Mouse (Mus musculus): ENCODE results near the gene Snx3. TPM values are rescaled to one million over a fixed set of nuclear protein-coding genes. Genes with fewer than 3 reads are reported as not detected.

Snx3 gene
- polyA plus RNA-seq, 1 experiment, result 328 TPM

DNA sequence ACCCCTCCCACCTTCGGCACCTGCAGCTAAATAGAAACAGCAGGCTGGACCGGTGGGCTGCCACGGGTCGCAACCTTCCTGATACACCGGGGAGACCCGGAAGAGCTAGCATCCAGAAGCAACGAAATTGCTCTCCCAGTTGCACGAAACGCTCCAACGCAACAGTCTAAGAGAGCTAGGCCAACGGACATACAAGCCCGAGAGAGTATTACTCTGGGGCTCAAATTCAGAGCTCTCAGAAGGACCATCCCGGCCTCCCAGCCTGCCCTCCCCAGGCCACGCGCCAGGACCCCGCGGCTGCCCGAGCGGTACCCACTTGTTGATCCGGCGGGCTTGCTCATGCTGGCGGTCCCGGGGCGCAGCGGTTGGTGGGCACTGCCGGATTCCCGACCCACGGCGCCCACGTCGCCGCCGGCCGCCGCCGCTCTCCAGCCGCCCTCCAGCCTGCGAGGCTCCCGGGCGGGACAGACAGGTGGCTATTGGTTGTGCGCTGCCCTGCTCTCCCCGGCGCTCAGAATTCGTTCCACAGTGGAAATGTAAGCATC, 80.8 kb downstream of the Snx3 start:
- no peaks in the 10 kb centered on the region for H3K4me1 ChIP-seq (ENCODE audit: control insufficient read depth, insufficient read depth, low read length)
- TF ChIP-seq CTCF (IDR thresholded peaks at IDR 0.05; ENCODE audit: low read depth, low read length) (no peak), POLR2A (IDR thresholded peaks at IDR 0.05; ENCODE audit: borderline replicate concordance, low read depth, low read length) (no peak)
- no peak overlapping the region for H3K4me3 ChIP-seq (ENCODE audit: insufficient read depth, low read length)
- H3K27ac ChIP-seq (ENCODE audit: insufficient read depth, low read depth, low read length), result no peak overlapping the region

DNA sequence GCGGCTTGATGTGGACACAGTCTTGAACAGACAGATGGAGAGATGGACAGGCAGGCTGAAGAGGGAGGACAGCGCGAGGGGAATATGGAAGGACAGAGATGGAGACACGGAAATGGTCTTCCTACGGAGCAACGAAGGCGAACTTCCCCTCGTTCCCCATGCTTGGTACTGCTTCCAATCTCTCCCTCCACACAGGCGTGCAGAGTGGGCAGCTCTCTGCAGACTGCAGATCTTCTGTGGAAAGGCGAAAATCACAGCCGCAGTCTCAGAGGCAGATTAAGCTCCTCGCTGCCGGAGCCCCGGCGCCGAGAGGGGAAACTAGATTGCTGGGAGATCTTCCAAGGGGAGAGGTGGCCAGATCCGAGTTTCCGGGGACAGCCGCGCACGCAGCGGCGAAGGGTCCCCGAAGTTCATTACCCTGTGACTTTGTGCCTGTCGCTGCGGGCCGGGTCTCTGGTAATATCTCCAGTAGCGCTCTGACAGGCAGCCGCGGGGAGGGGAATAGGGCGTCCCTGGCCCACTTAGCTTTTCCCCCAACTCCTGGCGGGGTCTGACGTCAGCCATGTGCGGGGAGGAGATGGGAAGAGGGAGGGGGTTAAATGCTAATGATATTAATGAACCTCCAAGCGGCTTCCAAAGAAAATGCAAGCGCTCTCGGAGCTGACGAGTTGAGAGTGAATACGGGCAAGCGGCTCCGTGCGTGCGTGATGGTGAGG, 81.5 kb downstream of the Snx3 start, which contains the start of the genes Nr2e1 and Ostm1:
Nr2e1 (minus strand) TSS at position 476 of the 716 bp plus-strand sequence.
Ostm1 (plus strand) TSS at position 666 of the 716 bp plus-strand sequence.
- Histone ChIP-seq H3K4me3 (ENCODE audit: insufficient read depth, low read length) (no peak within 1 kb of the TSS), H3K4me1 (ENCODE audit: control insufficient read depth, insufficient read depth, low read length) (no peaks in the 10 kb centered on the region), H3K27ac (ENCODE audit: insufficient read depth, low read depth, low read length) (no peak within 1 kb of the TSS)
- TF ChIP-seq POLR2A (IDR thresholded peaks at IDR 0.05; ENCODE audit: borderline replicate concordance, low read depth, low read length), result no peak
- no peak for TF ChIP-seq CTCF (IDR thresholded peaks at IDR 0.05; ENCODE audit: low read depth, low read length)

DNA sequence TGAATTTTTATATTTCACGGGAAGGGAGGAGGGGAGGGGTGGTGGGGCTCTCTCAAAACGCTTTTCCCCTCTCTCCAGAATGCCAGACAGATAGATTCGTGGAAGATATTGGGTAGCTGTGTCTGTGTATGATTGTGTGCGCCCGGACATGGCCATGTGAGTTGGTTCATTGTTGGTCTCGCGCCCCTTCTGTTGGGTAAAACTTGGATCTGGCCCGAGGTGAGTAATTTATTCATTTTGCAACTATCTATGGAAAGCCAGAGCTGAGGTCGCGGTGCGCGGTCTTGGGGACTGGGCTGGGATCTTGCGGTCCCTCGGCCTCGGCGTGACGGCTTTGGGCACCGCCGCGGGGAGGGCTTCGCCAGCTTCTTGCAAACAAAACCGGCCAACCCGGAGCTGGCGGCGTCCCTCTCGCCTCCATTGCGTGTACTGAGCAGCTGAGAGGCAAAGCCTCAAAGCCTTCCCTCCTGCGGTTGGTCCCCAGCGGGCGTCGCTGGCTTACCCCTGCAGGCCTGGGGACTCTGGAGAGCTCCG, 82.1 kb downstream of the Snx3 start:
- no peak for TF ChIP-seq CTCF (IDR thresholded peaks at IDR 0.05; ENCODE audit: low read depth, low read length)
- no peak for TF ChIP-seq POLR2A (IDR thresholded peaks at IDR 0.05; ENCODE audit: borderline replicate concordance, low read depth, low read length)
- H3K4me3 ChIP-seq (ENCODE audit: insufficient read depth, low read length), result no peak overlapping the region

DNA sequence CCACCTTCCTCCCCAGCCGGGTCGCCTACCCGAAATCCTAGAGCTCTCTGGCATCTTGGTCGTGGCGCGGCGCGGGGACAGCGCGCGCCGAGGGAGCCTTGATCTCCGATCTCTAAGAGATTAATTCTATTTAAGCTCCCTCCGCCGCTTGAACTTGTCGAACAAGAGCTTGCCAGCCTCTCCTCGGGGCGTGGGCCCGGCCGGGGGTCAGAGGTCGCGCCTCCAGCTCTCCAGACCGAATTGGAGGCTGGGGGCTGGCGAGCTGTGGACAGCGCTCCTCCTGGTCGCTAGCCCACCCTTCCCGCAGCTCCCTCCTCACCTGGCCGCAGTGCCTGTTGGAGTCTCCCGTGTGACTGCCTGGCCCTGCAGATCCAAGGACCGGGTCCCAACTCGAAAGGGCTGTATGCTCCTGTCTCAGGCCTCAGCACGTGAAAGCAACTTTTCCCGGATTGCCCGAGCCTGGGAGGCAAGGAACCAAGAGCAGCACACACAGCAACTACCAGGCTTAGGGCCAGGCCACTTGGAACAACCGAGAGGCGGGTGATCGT, 82.7 kb downstream of the Snx3 start:
- TF ChIP-seq POLR2A (IDR thresholded peaks at IDR 0.05; ENCODE audit: borderline replicate concordance, low read depth, low read length) (no peak), CTCF (IDR thresholded peaks at IDR 0.05; ENCODE audit: low read depth, low read length) (no peak)
- Histone ChIP-seq H3K27ac (ENCODE audit: insufficient read depth, low read depth, low read length) (no peak overlapping the region), H3K4me3 (ENCODE audit: insufficient read depth, low read length) (no peak overlapping the region), H3K4me1 (ENCODE audit: control insufficient read depth, insufficient read depth, low read length) (no peaks in the 10 kb centered on the region)

More for the DNA sequence above, 82.1 kb downstream of the Snx3 start:
- Histone ChIP-seq H3K4me1 (ENCODE audit: control insufficient read depth, insufficient read depth, low read length) (no peaks in the 10 kb centered on the region), H3K27ac (ENCODE audit: insufficient read depth, low read depth, low read length) (no peak overlapping the region)

Other genes with a start within 250 kb of the Snx3 start
- gene Foxo3, start 225.3 kb upstream of the Snx3 start, polyA plus RNA-seq (2012; ENCODE audit: insufficient read depth, insufficient read length, missing spikeins), result 34.6 and 39.7 TPM in 2 replicates
- 6.5 and 8.2 TPM in 2 replicates for gene Afg1l, start 23.5 kb upstream of the Snx3 start, polyA plus RNA-seq (2012; ENCODE audit: insufficient read depth, insufficient read length, missing spikeins)
- not detected in 2 replicates for gene Nr2e1, start 81.6 kb downstream of the Snx3 start, polyA plus RNA-seq (2012; ENCODE audit: insufficient read depth, insufficient read length, missing spikeins)
- 48.0 and 48.5 TPM in 2 replicates for gene Ostm1, start 81.8 kb downstream of the Snx3 start, polyA plus RNA-seq (2012; ENCODE audit: insufficient read depth, insufficient read length, missing spikeins)

All from bone marrow macrophage, adult 2 months (primary cell).